Mouse (Mus musculus) liver, postnatal 0 days (tissue): ENCODE measurements around the gene Lhb.

Experiments
- CTCF ChIP-seq: sonication (generic); IDR thresholded peaks from 2 replicates; pipeline ENCODE4 v1.5.1; 2016; ENCODE audit warnings: antibody characterized with exemption, low read depth
- EP300 ChIP-seq: IDR thresholded peaks from 2 replicates; pipeline ENCODE4 v1.6.1; 2016; ENCODE audit warnings: antibody characterized with exemption, low read depth, mild to moderate bottlenecking

- no peak for TF ChIP-seq CTCF
- no peak for TF ChIP-seq EP300
Observed at GRCm38 (mm10) chr7:45406157-45407156, 14.2 kb upstream of the Lhb start.
